Mouse (Mus musculus) limb, embryonic 15.5 days (tissue): ENCODE results near the gene Dlg2. TPM values are rescaled to one million over a fixed set of nuclear protein-coding genes. Genes with fewer than 3 reads are reported as not detected.

ENCODE experiments used
- ATAC-seq: fragments of 200-750 bp; cut with Nextera tagmentation; 2 replicates; pipeline ENCODE4 v1.8.0; 2017; ENCODE audit warnings: low read depth, moderate TSS enrichment; ENCODE audit not compliant: insufficient number of reproducible peaks, low FRiP score, low TSS enrichment
- H3K27ac ChIP-seq: fragments of 300-500 bp; sonication (generic); 2 replicates; pipeline ENCODE4 v1.5.1; 2015; ENCODE audit warnings: moderate library complexity, mild to moderate bottlenecking, inconsistent platforms
- H3K27me3 ChIP-seq: fragments of 300-500 bp; sonication (generic); 2 replicates; pipeline ENCODE4 v1.6.1; 2015; ENCODE audit warnings: inconsistent platforms
- H3K36me3 ChIP-seq: fragments of 300-500 bp; sonication (generic); 2 replicates; pipeline ENCODE4 v1.6.1; 2015; ENCODE audit warnings: inconsistent platforms
- H3K4me1 ChIP-seq: fragments of 300-500 bp; sonication (generic); 2 replicates; pipeline ENCODE4 v1.6.1; 2015; ENCODE audit warnings: inconsistent platforms
- H3K4me2 ChIP-seq: fragments of 300-500 bp; sonication (generic); 2 replicates; pipeline ENCODE4 v1.6.1; 2015; ENCODE audit warnings: mild to moderate bottlenecking, inconsistent platforms
- H3K4me3 ChIP-seq: fragments of 300-500 bp; sonication (generic); 2 replicates; pipeline ENCODE4 v1.5.1; 2015; ENCODE audit warnings: mild to moderate bottlenecking, inconsistent platforms
- H3K9ac ChIP-seq: fragments of 300-500 bp; sonication (generic); 2 replicates; pipeline ENCODE4 v1.6.1; 2015; ENCODE audit warnings: inconsistent platforms
- H3K9me3 ChIP-seq: fragments of 300-500 bp; sonication (generic); 2 replicates; pipeline ENCODE4 v1.6.1; 2016; ENCODE audit warnings: inconsistent platforms
- WGBS: fragments of 180-500 bp; shearing (Covaris S2); methylation state at CpG from one replicate; pipeline ENCODE4 v1.1.7; 2015; 5-methylcytosine and 5-hydroxymethylcytosine counted together
- polyA plus RNA-seq: library from polyadenylated mRNA; unstranded; fragments of >200 nt; fragmentation: Nextera tagmentation; extraction: Ambion mirVana; gene quantifications from 2 replicates; pipeline ENCODE4 v1.2.1, GENCODE M21; 2015

Dlg2 gene
- polyA plus RNA-seq, 1 experiment from 2014 or later: 7.6 TPM

DNA sequence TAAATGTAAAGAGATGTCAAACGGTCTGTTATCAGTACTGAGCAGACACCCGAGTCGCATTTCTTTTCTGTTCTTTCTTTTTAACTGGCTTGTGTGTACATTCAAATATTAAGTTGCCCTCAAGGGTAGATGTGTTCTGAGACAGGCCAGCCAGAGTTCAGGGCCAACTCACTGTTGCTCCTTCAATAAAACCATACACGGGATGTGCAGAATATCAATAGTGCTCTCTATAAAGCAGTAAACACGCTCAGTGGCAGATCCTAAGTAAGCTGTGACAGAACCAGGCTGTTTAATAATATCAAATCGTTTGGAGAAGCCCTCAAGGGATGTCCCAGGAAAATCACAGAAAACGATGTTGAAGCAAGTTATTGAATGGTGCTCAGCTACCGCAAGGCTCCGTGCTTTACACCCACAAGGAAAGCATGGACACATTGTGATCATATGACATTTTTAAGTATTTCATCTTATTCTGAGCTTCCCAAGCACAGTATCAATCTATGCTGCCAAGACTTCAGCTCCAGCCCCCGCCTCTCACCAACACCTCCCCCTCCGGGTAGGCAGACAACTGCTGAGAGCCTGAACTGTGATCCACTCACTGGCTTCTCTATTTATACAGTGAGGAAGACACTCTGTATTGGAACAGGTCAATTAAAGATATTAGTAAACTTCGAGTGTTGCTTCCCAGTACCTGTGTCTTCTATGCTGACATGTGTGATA, 1458.6 kb downstream of the Dlg2 start:
- Histone ChIP-seq H3K4me3 (no peak overlapping the region), H3K9ac (no peak overlapping the region), H3K27me3 (no peaks in the 10 kb centered on the region), H3K4me2 (no peak overlapping the region), H3K36me3 (no peaks in the 10 kb centered on the region), H3K27ac (no peak overlapping the region), H3K9me3 (no peaks in the 10 kb centered on the region), H3K4me1 (no peaks in the 10 kb centered on the region)
- WGBS: 67% methylated on average over 12 of the region's 12 CpGs
- no peak for ATAC-seq

DNA sequence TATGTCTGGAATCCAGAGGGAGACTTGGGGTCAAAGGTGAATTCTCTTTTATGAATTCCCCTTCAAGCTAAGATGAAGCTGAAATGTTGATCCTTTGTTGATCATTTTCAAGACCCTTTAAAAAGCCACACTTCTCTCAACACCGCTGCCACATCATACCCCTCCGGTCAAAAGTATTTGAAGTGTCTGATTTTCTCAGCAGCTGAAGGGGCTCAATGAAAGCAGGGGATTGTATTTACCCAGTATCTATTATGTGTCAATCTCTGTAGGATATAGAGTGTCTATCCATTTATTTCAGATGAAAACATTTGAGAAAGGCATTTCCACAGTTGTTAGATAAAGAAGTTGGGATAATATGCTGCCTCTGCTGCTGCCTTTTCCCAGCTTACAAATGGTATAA, 1459.7 kb downstream of the Dlg2 start:
- WGBS: 80% methylated on average over 2 of the region's 2 CpGs
- no peak for ATAC-seq

DNA sequence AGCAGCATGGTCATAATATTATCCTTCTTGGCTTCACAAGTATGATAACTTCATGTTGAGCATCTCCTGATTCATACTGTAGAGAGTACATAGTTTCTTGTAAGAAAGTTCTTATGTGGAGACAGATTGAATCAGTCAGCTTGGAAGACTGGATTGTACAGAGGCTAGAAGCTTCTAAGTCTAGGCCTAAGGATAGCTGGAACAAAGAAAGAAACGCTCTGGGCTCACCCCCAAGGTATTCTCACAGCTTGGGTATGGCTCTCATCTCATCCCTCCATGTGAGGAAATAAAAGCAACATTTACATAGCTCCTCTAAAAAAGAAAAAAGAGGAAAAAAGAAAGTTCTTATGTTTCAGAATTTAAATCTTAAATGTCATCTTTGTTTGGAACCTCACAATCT, 1466.8 kb downstream of the Dlg2 start:
- no peak overlapping the region for H3K27ac ChIP-seq
- no peak overlapping the region for H3K9ac ChIP-seq
- no peak for ATAC-seq
- no peaks in the 10 kb centered on the region for H3K9me3 ChIP-seq
- H3K27me3 ChIP-seq: no peaks in the 10 kb centered on the region
- H3K36me3 ChIP-seq: no peaks in the 10 kb centered on the region
- no peaks in the 10 kb centered on the region for H3K4me1 ChIP-seq
- no peak overlapping the region for H3K4me3 ChIP-seq
- WGBS: 81% methylated on average over 1 of the region's 1 CpGs
- H3K4me2 ChIP-seq: no peak overlapping the region

More for the DNA sequence above, 1459.7 kb downstream of the Dlg2 start:
- H3K4me1 ChIP-seq: no peaks in the 10 kb centered on the region
- H3K4me3 ChIP-seq: no peak overlapping the region
- H3K9ac ChIP-seq: no peak overlapping the region
- no peak overlapping the region for H3K27ac ChIP-seq
- no peaks in the 10 kb centered on the region for H3K9me3 ChIP-seq
- no peak overlapping the region for H3K4me2 ChIP-seq
- no peaks in the 10 kb centered on the region for H3K27me3 ChIP-seq
- H3K36me3 ChIP-seq: no peaks in the 10 kb centered on the region

DNA sequence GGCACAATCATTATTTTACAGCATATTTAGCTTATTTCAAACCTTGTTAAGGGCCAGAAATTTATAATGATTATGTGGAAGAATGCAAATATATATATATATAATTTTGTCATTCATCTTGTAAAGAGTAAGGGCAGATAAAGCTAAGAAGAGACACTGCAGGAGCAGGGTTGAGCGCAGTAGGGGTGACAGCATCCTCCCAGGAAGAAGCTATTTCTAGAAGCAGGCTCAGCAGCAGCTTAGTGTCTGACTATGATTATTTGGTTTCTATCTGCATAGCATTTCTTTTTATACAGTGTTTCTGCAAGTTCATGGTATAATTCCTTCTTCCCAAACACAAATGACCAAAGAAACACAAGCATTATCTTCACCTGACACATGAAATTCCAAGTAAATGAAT, 1479.1 kb downstream of the Dlg2 start:
- no peaks in the 10 kb centered on the region for H3K27me3 ChIP-seq
- H3K4me2 ChIP-seq: no peak overlapping the region
- no peak overlapping the region for H3K9ac ChIP-seq
- no peaks in the 10 kb centered on the region for H3K4me1 ChIP-seq
- H3K36me3 ChIP-seq: no peaks in the 10 kb centered on the region
- no peaks in the 10 kb centered on the region for H3K9me3 ChIP-seq
- no peak overlapping the region for H3K27ac ChIP-seq
- no peak for ATAC-seq
- 94% methylated on average over 1 of the region's 1 CpGs for WGBS
- no peak overlapping the region for H3K4me3 ChIP-seq

DNA sequence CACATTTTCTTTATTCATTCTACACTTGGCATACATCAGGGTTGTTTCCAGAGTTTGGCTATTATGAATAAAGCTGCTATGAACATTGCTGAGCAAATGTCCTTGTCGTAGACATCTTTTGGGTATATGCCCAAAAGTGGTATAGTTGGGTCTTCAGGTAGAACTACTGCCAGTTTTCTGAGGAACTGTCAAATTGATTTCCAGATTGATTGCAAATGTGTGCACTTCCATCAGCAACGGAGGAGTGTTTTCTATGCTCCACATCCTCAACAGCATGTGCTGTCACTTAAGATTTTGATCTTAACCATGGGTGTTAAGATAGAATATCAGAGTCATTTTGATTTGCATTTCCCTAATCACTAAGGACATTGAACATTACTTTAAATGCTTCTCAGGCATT, 1486.5 kb downstream of the Dlg2 start:
- no peak overlapping the region for H3K4me3 ChIP-seq
- H3K36me3 ChIP-seq: no peaks in the 10 kb centered on the region
- H3K27me3 ChIP-seq: no peaks in the 10 kb centered on the region
- H3K4me2 ChIP-seq: no peak overlapping the region
- H3K27ac ChIP-seq: no peak overlapping the region
- no peak for ATAC-seq
- H3K9me3 ChIP-seq: no peaks in the 10 kb centered on the region
- H3K4me1 ChIP-seq: no peaks in the 10 kb centered on the region
- no peak overlapping the region for H3K9ac ChIP-seq
- WGBS: 87% methylated on average over 2 of the region's 2 CpGs

DNA sequence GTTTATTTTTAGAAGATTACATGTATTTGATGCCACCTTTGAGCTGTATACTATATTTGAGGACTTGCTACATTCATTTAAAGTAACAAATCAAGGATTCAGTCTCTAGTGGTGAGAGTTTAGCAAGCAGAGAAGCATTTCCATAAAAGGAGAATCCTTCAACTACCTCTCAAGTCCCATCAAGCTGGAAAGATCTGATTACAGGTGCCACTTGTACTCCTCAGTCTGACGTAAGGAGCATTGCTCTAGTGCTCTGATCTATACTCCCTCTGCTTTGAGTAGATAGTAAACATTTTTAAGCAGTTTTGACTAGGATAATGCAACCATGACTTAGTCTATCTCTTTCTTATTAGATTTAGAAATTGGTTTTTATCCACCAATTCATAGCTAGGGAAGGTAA, 1496.5 kb downstream of the Dlg2 start:
- Histone ChIP-seq H3K9ac (no peak overlapping the region), H3K27me3 (no peaks in the 10 kb centered on the region), H3K27ac (no peak overlapping the region), H3K9me3 (no peaks in the 10 kb centered on the region), H3K4me1 (no peaks in the 10 kb centered on the region), H3K36me3 (no peaks in the 10 kb centered on the region), H3K4me3 (no peak overlapping the region), H3K4me2 (no peak overlapping the region)
- ATAC-seq: no peak
- 61% methylated on average over 1 of the region's 1 CpGs for WGBS

DNA sequence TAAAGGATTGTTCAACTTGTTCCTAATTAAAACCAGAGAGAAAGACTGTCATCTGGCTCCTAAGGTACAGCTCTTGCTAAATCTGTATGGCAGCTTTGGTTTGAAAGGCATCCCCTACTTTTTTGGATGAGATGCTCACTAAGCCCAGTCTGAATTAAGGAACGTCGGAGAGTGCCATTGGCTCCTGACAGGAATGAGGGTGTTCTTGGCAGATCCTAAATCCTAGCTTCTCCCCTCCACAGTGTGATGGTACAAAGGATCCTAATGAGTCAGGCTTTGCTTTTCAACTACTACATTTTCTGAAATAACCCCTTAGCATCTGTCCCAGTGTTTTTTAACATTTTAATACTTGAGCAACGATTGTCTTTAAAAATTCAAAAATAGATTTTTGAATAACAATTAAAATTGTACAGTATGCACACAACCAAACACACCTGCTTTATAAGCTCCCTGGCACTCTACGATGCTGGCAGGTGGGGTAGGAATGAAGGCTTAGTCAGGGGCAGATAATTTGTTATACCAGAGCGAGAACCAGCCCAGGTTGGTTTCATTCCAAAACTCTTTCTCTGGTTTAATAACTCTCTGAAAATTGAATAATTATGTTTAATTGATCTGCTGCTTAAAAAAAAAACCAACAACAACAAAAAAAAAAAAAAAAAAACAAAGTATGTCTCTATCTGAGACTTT, 1527.4 kb downstream of the Dlg2 start:
- no peaks in the 10 kb centered on the region for H3K4me1 ChIP-seq
- H3K9me3 ChIP-seq: no peaks in the 10 kb centered on the region
- no peaks in the 10 kb centered on the region for H3K36me3 ChIP-seq
- no peak overlapping the region for H3K4me2 ChIP-seq
- no peak for ATAC-seq
- H3K27ac ChIP-seq: no peak overlapping the region
- 76% methylated on average over 5 of the region's 5 CpGs for WGBS
- H3K9ac ChIP-seq: no peak overlapping the region
- no peak overlapping the region for H3K4me3 ChIP-seq
- no peaks in the 10 kb centered on the region for H3K27me3 ChIP-seq

DNA sequence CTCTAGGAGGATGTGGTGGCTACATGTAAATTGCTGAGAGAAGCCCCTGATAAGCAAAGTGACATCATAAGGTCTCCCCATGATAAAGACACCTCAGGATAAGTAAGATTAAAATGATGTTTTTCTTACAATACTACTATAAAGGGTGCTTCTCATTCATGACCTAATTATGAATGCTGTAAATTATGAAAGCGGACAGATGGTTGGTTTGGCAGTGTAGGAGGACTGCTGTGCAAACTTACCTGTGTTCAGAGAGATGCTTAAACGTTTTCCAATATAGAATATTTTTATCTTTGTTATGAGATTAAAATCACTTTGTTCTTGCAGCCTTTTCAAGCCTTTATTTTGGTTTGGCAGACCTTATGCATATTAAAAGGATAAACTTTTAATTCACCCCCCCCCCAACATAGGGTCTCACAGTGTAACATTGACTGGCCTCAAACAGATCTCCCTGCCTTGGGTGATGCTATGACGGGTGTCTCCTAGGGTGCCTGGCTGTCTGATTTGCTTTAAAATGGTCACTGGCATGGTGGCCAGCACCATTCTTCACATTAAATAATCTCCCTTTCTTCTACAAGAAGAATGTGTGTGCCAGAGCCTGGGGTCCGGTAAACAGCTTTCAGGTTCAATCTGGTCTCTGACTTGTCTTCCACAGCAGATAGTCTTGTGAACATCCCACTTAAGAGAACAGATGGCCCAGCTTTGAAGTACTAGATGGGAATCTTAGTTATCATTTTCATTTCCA, 1529.4 kb downstream of the Dlg2 start:
- H3K27ac ChIP-seq: no peak overlapping the region
- H3K9ac ChIP-seq: no peak overlapping the region
- 80% methylated on average over 4 of the region's 4 CpGs for WGBS
- H3K9me3 ChIP-seq: no peaks in the 10 kb centered on the region
- H3K4me1 ChIP-seq: no peaks in the 10 kb centered on the region
- H3K4me3 ChIP-seq: no peak overlapping the region
- no peak for ATAC-seq
- H3K4me2 ChIP-seq: no peak overlapping the region
- no peaks in the 10 kb centered on the region for H3K36me3 ChIP-seq
- no peaks in the 10 kb centered on the region for H3K27me3 ChIP-seq

DNA sequence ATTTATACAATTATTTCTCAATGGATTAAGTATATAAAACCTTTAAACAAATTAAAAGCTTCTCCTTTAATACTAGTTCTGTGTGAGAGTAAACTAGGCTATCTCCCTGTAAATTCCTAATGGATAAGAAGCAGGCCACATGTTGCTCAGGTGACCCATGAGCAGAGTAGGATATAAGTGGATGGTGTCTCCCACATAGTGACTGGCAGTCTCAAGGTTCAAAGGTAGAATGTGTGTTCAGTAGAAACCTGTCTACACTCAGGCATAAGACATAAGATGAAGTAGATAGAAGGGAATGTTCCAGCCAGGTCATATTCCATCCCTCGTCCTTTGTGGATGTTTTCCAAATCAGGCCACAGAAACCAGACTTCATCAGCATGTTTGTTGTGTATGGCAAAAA, 1532.2 kb downstream of the Dlg2 start:
- WGBS: 89% methylated on average over 1 of the region's 1 CpGs
- no peak for ATAC-seq

DNA sequence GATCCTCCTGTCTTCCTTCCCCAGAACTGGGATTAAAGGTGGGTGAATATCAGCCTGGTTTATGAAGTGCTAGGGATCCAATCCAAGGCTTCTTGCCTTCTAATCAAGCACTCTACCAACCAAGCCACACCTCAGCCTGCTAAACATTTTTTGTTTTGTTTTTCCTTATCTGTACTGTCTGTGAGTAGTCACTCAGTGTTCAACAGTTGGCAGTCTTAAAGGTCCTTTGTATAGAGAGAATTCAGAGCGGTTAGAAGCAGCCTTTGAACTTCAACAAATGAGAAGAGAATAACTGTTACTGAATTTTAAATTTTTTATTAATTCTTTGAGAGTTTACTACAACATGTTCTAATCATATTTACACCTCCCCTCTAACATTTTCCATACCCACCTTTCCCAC, 1548.5 kb downstream of the Dlg2 start:
- Histone ChIP-seq H3K4me2 (no peak overlapping the region), H3K4me3 (no peak overlapping the region), H3K9ac (no peak overlapping the region), H3K9me3 (no peaks in the 10 kb centered on the region), H3K4me1 (no peaks in the 10 kb centered on the region), H3K36me3 (no peaks in the 10 kb centered on the region), H3K27ac (no peak overlapping the region), H3K27me3 (no peaks in the 10 kb centered on the region)
- WGBS: 84% methylated on average over 1 of the region's 1 CpGs
- ATAC-seq: no peak

More for the DNA sequence above, 1532.2 kb downstream of the Dlg2 start:
- Histone ChIP-seq H3K36me3 (no peaks in the 10 kb centered on the region), H3K4me3 (no peak overlapping the region), H3K27ac (no peak overlapping the region), H3K27me3 (no peaks in the 10 kb centered on the region), H3K4me1 (no peaks in the 10 kb centered on the region), H3K9ac (no peak overlapping the region), H3K4me2 (no peak overlapping the region), H3K9me3 (no peaks in the 10 kb centered on the region)

DNA sequence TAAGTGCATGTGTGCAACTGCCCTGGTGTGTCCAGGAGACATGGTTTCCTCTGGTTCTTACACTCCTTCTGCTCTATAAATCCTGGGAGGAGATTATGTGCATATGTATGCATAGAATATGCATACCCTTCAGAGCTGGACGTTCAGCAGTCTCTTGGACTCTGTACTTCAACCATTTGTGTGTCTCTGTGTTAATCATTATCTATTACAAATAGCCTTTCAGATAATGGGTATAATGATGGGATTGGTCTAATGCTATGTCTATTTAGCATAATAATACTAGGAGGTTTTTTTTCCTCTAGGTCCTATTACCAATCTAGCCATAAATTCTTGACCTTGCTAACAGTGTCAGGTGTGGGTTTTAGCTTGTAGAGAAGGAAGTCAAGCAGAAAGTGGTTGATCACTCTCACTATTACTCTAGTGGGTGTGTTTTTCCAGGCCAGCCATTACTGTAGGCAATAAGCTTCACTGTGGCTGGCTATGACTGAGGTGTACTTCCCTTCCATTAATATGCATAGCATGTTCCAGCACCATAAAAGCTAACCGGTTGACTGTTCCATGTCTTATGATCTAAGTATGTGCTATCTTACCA, 1549.1 kb downstream of the Dlg2 start:
- no peak for ATAC-seq
- 76% methylated on average over 2 of the region's 2 CpGs for WGBS
- Histone ChIP-seq H3K27ac (no peak overlapping the region), H3K36me3 (no peaks in the 10 kb centered on the region), H3K27me3 (no peaks in the 10 kb centered on the region), H3K9ac (no peak overlapping the region), H3K4me1 (no peaks in the 10 kb centered on the region), H3K9me3 (no peaks in the 10 kb centered on the region), H3K4me3 (no peak overlapping the region), H3K4me2 (no peak overlapping the region)

DNA sequence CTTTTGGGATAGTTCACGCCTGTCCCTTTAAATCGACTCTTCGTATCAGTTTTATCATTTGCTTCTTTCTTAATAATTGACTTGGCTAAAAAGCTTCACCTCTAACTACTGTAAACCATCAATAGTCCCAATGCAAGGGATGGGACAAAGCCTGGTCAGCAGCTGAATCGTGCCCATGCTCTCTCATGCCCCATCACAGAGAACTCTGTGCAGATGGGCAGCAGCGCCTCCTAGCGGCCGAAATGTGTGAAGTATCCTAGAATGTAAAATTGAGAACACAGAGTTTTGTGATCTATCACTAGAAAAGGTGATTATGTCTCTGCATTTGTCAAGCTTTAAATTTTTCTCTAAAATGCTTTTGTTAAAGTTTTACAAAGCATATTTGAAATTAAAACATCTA, 1550.6 kb downstream of the Dlg2 start:
- Histone ChIP-seq H3K36me3 (no peaks in the 10 kb centered on the region), H3K27me3 (no peaks in the 10 kb centered on the region), H3K4me2 (no peak overlapping the region), H3K9me3 (no peaks in the 10 kb centered on the region), H3K4me3 (no peak overlapping the region), H3K27ac (no peak overlapping the region), H3K9ac (no peak overlapping the region), H3K4me1 (no peaks in the 10 kb centered on the region)
- WGBS: 41% methylated on average over 7 of the region's 7 CpGs
- no peak for ATAC-seq
